Mouse (Mus musculus): Measurements from ENCODE around the gene Galt.

Gene Galt

GRCm38 (mm10) chr4:41754797-41755337 is at the start of gene Galt:
TSS of gene Galt (plus strand) at chr4:41755228.
- DNase-seq (ENCODE audit: low read depth, low spot score): no peak

GRCm38 (mm10) chr4:41705922-41706754 is 48.9 kb upstream of the Galt start:
- peak; percentile 32 for DNase-seq (ENCODE audit: low read depth, low spot score)

GRCm38 (mm10) chr4:41707011-41707535 is 48.0 kb upstream of the Galt start:
- peak; percentile 86 for DNase-seq (ENCODE audit: low read depth, low spot score)

- DNase-seq (ENCODE audit: low read depth, low spot score): peak; percentile 74
Observed at GRCm38 (mm10) chr4:41708192-41708745, 46.8 kb upstream of the Galt start.

- no peak for DNase-seq (ENCODE audit: low read depth, low spot score)
Observed at GRCm38 (mm10) chr4:41710229-41710628, 44.8 kb upstream of the Galt start.

- no peak for DNase-seq (ENCODE audit: low read depth, low spot score)
Observed at GRCm38 (mm10) chr4:41711705-41712375, 43.2 kb upstream of the Galt start.

- peak; percentile 65 for DNase-seq (ENCODE audit: low read depth, low spot score)
Observed at GRCm38 (mm10) chr4:41712421-41713196, 42.4 kb upstream of the Galt start.

GRCm38 (mm10) chr4:41713197-41714067 is 41.6 kb upstream of the Galt start, which contains the start of gene Rpp25l:
TSS of gene Rpp25l (minus strand) at chr4:41713534.
- peak; percentile 90 for DNase-seq (ENCODE audit: low read depth, low spot score)

GRCm38 (mm10) chr4:41714276-41714675 is 40.8 kb upstream of the Galt start:
- DNase-seq (ENCODE audit: low read depth, low spot score): peak; percentile 80

GRCm38 (mm10) chr4:41715082-41715481 is 39.9 kb upstream of the Galt start:
- no peak for DNase-seq (ENCODE audit: low read depth, low spot score)

GRCm38 (mm10) chr4:41715596-41715995 is 39.4 kb upstream of the Galt start:
- peak; percentile 59 for DNase-seq (ENCODE audit: low read depth, low spot score)

- no peak for DNase-seq (ENCODE audit: low read depth, low spot score)
Observed at GRCm38 (mm10) chr4:41716834-41717233, 38.2 kb upstream of the Galt start.

GRCm38 (mm10) chr4:41722918-41723351 is 32.1 kb upstream of the Galt start, which contains the start of gene Dctn3:
TSS of gene Dctn3 (minus strand) at chr4:41723170.
- DNase-seq (ENCODE audit: low read depth, low spot score): peak; percentile 93

- no peak for DNase-seq (ENCODE audit: low read depth, low spot score)
Observed at GRCm38 (mm10) chr4:41726826-41727621, 28.0 kb upstream of the Galt start.

- no peak for DNase-seq (ENCODE audit: low read depth, low spot score)
Observed at GRCm38 (mm10) chr4:41731052-41731765, 23.8 kb upstream of the Galt start, which contains the start of gene Arid3c. TSS of gene Arid3c (minus strand) at chr4:41731142.

GRCm38 (mm10) chr4:41737602-41738255 is 17.3 kb upstream of the Galt start:
- DNase-seq (ENCODE audit: low read depth, low spot score): peak; percentile 79

- peak; percentile 44 for DNase-seq (ENCODE audit: low read depth, low spot score)
Observed at GRCm38 (mm10) chr4:41738256-41738603, 16.8 kb upstream of the Galt start.

GRCm38 (mm10) chr4:41739260-41739659 is 15.8 kb upstream of the Galt start:
- DNase-seq (ENCODE audit: low read depth, low spot score): no peak

Data from A20 (cell line).